Mouse (Mus musculus) limb, embryonic 11.5 days (tissue): Measurements from ENCODE around the gene Actl6b. TPM values are rescaled to one million over a fixed set of nuclear protein-coding genes. Genes with fewer than 3 reads are reported as not detected.

Experiments used
- ATAC-seq: fragments of 200-750 bp; cut with Nextera tagmentation; 2 replicates; pipeline ENCODE4 v1.8.0; 2017; ENCODE audit warnings: low read depth; ENCODE audit not compliant: insufficient number of reproducible peaks, low FRiP score, low TSS enrichment
- DNase-seq: peaks from one replicate; pipeline ENCODE4 v3.0.0-alpha.2; 2015; ENCODE audit warnings: low spot score
- H3K27ac ChIP-seq: fragments of 300-500 bp; sonication (generic); replicated peaks from 2 replicates; pipeline ENCODE4 v1.5.1; 2014; ENCODE audit warnings: low read depth, mild to moderate bottlenecking, low read length
- H3K27me3 ChIP-seq: fragments of 300-500 bp; sonication (generic); 2 replicates; pipeline ENCODE4 v1.6.1; 2014; ENCODE audit warnings: mild to moderate bottlenecking, low read length, mixed read lengths; ENCODE audit not compliant: control insufficient read depth, insufficient read depth
- H3K36me3 ChIP-seq: fragments of 300-500 bp; sonication (generic); 2 replicates; pipeline ENCODE4 v1.6.1; 2014; ENCODE audit warnings: mild to moderate bottlenecking, low read length, moderate library complexity, mixed read lengths; ENCODE audit not compliant: control insufficient read depth, insufficient read depth
- H3K4me1 ChIP-seq: fragments of 300-500 bp; sonication (generic); 2 replicates; pipeline ENCODE4 v1.6.1; 2014; ENCODE audit warnings: low read length, mixed read lengths; ENCODE audit not compliant: control insufficient read depth, insufficient read depth
- H3K4me2 ChIP-seq: fragments of 300-500 bp; sonication (generic); 2 replicates; pipeline ENCODE4 v1.6.1; 2014; ENCODE audit warnings: low read depth, mild to moderate bottlenecking, moderate library complexity; ENCODE audit not compliant: severe bottlenecking
- H3K4me3 ChIP-seq: fragments of 300-500 bp; sonication (generic); 2 replicates; pipeline ENCODE4 v1.5.1; 2014; ENCODE audit warnings: low read depth, low read length
- H3K9ac ChIP-seq: fragments of 300-500 bp; sonication (generic); 2 replicates; pipeline ENCODE4 v1.6.1; 2014; ENCODE audit warnings: mild to moderate bottlenecking, low read length
- H3K9me3 ChIP-seq: fragments of 300-500 bp; sonication (generic); 2 replicates; pipeline ENCODE4 v1.6.1; 2016; ENCODE audit warnings: low read length; ENCODE audit not compliant: control insufficient read depth
- WGBS: fragments of 180-500 bp; shearing (Covaris S2); extraction: QIAGEN DNeasy Blood & Tissue Kit; methylation state at CpG from one replicate; pipeline ENCODE4 v1.1.7; 2014; 5-methylcytosine and 5-hydroxymethylcytosine counted together
- polyA plus RNA-seq: library from polyadenylated mRNA; unstranded; fragments of >200 nt; fragmentation: Nextera tagmentation; extraction: Ambion mirVana; gene quantifications from 2 replicates; pipeline ENCODE4 v1.2.1, GENCODE M21; 2014

Gene Actl6b
- polyA plus RNA-seq, 1 experiment from 2014 or later: not detected

- no peak for ATAC-seq
- Histone ChIP-seq H3K4me3 (no peak overlapping the region), H3K27me3 (no peaks in the 10 kb centered on the region), H3K9me3 (no peaks in the 10 kb centered on the region), H3K27ac (no peak overlapping the region), H3K4me1 (peaks cover 20% of the 10 kb centered on the region), H3K36me3 (peaks cover 7% of the 10 kb centered on the region; the same call in 1 of the 2 replicates), H3K4me2 (no peak overlapping the region), H3K9ac (no peak overlapping the region)
- 95% methylated on average over 3 of the region's 3 CpGs for WGBS
- no peak for DNase-seq
Measured at GRCm38 (mm10) chr5:137514811-137515210, 38.5 kb upstream of the Actl6b start.

GRCm38 (mm10) chr5:137518436-137518835, 34.9 kb upstream of the Actl6b start, which contains the start of gene Gigyf1:
Gigyf1 (plus strand) TSS chr5:137518548.
- ATAC-seq: no peak
- H3K36me3 ChIP-seq: peaks cover 38% of the 10 kb centered on the region
- no peak within 1 kb of the TSS for H3K9ac ChIP-seq
- DNase-seq: peak; percentile 39
- no peak within 1 kb of the TSS for H3K27ac ChIP-seq
- H3K27me3 ChIP-seq: no peaks in the 10 kb centered on the region
- H3K9me3 ChIP-seq: no peaks in the 10 kb centered on the region
- 73% methylated on average over 5 of the region's 5 CpGs for WGBS
- H3K4me3 ChIP-seq: no peak within 1 kb of the TSS
- H3K4me1 ChIP-seq: no peaks in the 10 kb centered on the region
- no peak within 1 kb of the TSS for H3K4me2 ChIP-seq

- H3K27me3 ChIP-seq: no peaks in the 10 kb centered on the region
- 92% methylated on average over 27 of the region's 27 CpGs for WGBS
Measured at GRCm38 (mm10) chr5:137519691-137520550, 33.4 kb upstream of the Actl6b start.

GRCm38 (mm10) chr5:137521861-137522260, 31.5 kb upstream of the Actl6b start:
- ATAC-seq: no peak

More at GRCm38 (mm10) chr5:137519691-137520550, 33.4 kb upstream of the Actl6b start:
- DNase-seq: no peak
- Histone ChIP-seq H3K4me3 (no peak overlapping the region), H3K4me2 (no peak overlapping the region), H3K9ac (no peak overlapping the region), H3K36me3 (peaks cover 45% of the 10 kb centered on the region), H3K9me3 (no peaks in the 10 kb centered on the region), H3K4me1 (no peaks in the 10 kb centered on the region), H3K27ac (no peak overlapping the region)
- no peak for ATAC-seq

GRCm38 (mm10) chr5:137522711-137523110, 30.6 kb upstream of the Actl6b start:
- Histone ChIP-seq H3K27ac (no peak overlapping the region), H3K9ac (no peak overlapping the region), H3K4me1 (0 out of 2 replicates have a peak, but pooled peaks cover 3% of the 10 kb centered on the region), H3K36me3 (peaks cover 52% of the 10 kb centered on the region), H3K4me3 (no peak overlapping the region), H3K27me3 (no peaks in the 10 kb centered on the region), H3K4me2 (no peak overlapping the region), H3K9me3 (no peaks in the 10 kb centered on the region)
- ATAC-seq (no peak), DNase-seq (no peak)
- 85% methylated on average over 11 of the region's 11 CpGs for WGBS

More at GRCm38 (mm10) chr5:137521861-137522260, 31.5 kb upstream of the Actl6b start:
- 84% methylated on average over 9 of the region's 9 CpGs for WGBS
- no peaks in the 10 kb centered on the region for H3K4me1 ChIP-seq
- H3K9me3 ChIP-seq: no peaks in the 10 kb centered on the region
- no peak for DNase-seq
- peaks cover 52% of the 10 kb centered on the region for H3K36me3 ChIP-seq
- H3K4me2 ChIP-seq: no peak overlapping the region
- H3K27ac ChIP-seq: no peak overlapping the region
- H3K9ac ChIP-seq: no peak overlapping the region
- H3K27me3 ChIP-seq: no peaks in the 10 kb centered on the region
- H3K4me3 ChIP-seq: no peak overlapping the region

GRCm38 (mm10) chr5:137523396-137524250, 29.7 kb upstream of the Actl6b start:
- Histone ChIP-seq H3K4me3 (no peak overlapping the region), H3K27me3 (no peaks in the 10 kb centered on the region), H3K27ac (no peak overlapping the region), H3K9me3 (no peaks in the 10 kb centered on the region), H3K36me3 (peaks cover 59% of the 10 kb centered on the region), H3K4me2 (no peak overlapping the region), H3K4me1 (0 out of 2 replicates have a peak, but pooled peaks cover 3% of the 10 kb centered on the region), H3K9ac (no peak overlapping the region; the same call in 1 of the 2 replicates)
- no peak for ATAC-seq
- 87% methylated on average over 25 of the region's 25 CpGs for WGBS
- no peak for DNase-seq

- H3K9me3 ChIP-seq: no peaks in the 10 kb centered on the region
- H3K4me2 ChIP-seq: no peak overlapping the region
- H3K36me3 ChIP-seq: peaks cover 62% of the 10 kb centered on the region
- 0 out of 2 replicates have a peak, but pooled peaks cover 3% of the 10 kb centered on the region for H3K4me1 ChIP-seq
- DNase-seq (no peak), ATAC-seq (no peak)
- H3K4me3 ChIP-seq: no peak overlapping the region
- 94% methylated on average over 8 of the region's 8 CpGs for WGBS
- no peak overlapping the region for H3K9ac ChIP-seq
- no peaks in the 10 kb centered on the region for H3K27me3 ChIP-seq
- H3K27ac ChIP-seq: no peak overlapping the region
Measured at GRCm38 (mm10) chr5:137524251-137524515, 29.1 kb upstream of the Actl6b start.

- DNase-seq: no peak
- H3K27me3 ChIP-seq: no peaks in the 10 kb centered on the region
- 92% methylated on average over 13 of the region's 13 CpGs for whole genome bisulfite sequencing
Measured at GRCm38 (mm10) chr5:137524671-137525070, 28.6 kb upstream of the Actl6b start.

More at GRCm38 (mm10) chr5:137524671-137525070, 28.6 kb upstream of the Actl6b start:
- H3K27ac ChIP-seq: no peak overlapping the region
- H3K4me3 ChIP-seq: no peak overlapping the region
- no peak overlapping the region for H3K9ac ChIP-seq
- no peaks in the 10 kb centered on the region for H3K9me3 ChIP-seq
- 0 out of 2 replicates have a peak, but pooled peaks cover 3% of the 10 kb centered on the region for H3K4me1 ChIP-seq
- no peak overlapping the region for H3K4me2 ChIP-seq
- H3K36me3 ChIP-seq: peaks cover 67% of the 10 kb centered on the region
- ATAC-seq: no peak
